Mouse (Mus musculus) activated CD4-positive, CD25-positive, alpha-beta regulatory T cell, adult 9 weeks (primary cell): ENCODE measurements around the gene Galnt7. TPM values are rescaled to one million over a fixed set of nuclear protein-coding genes. Genes with fewer than 3 reads are reported as not detected.

Experiments used
- polyA plus RNA-seq: library from polyadenylated mRNA; unstranded; fragments of 100-300 nt; shearing (Covaris generic); gene quantifications from one replicate; pipeline ENCODE4 v1.2.1, GENCODE M21; 2017

Galnt7 gene
- polyA plus RNA-seq = 42.0 TPM

GRCm38 (mm10) chr8:57652456-57653055 lies at the start of gene Galnt7:
Galnt7 (minus strand) TSS chr8:57653032.

GRCm38 (mm10) chr8:57511316-57512118 lies 141.3 kb downstream of the Galnt7 start, which contains the start of gene Hmgb2:
Hmgb2 (plus strand) TSS chr8:57511907.

GRCm38 (mm10) chr8:57487441-57488155 lies 165.2 kb downstream of the Galnt7 start, which contains the start of gene Sap30:
Sap30 (minus strand) TSS chr8:57487860.

Other genes with a start within 250 kb of the Galnt7 start
- not detected for gene Scrg1, start 197.1 kb downstream of the Galnt7 start, polyA plus RNA-seq
- gene Sap30, start 165.2 kb downstream of the Galnt7 start, polyA plus RNA-seq = 0.94 TPM
- gene Hmgb2, start 141.1 kb downstream of the Galnt7 start, polyA plus RNA-seq = 164 TPM